Mouse (Mus musculus) kidney, postnatal 0 days (tissue): ENCODE data around the gene Olfr1123. TPM values are rescaled to one million over a fixed set of nuclear protein-coding genes. Genes with fewer than 3 reads are reported as not detected.
"Not testable (repeated sequence)": the region's sequence is repeated elsewhere in the genome, so short reads cannot be mapped to it uniquely, and the experiment has no call there.

ENCODE experiments used
- ATAC-seq: fragments of 200-750 bp; cut with Nextera tagmentation; replicated peaks from 2 replicates; pipeline ENCODE4 v1.8.0; 2017; ENCODE audit warnings: low read depth, moderate number of reproducible peaks, moderate TSS enrichment, moderate library complexity; ENCODE audit not compliant: low FRiP score
- DNase-seq: peaks from one replicate; pipeline ENCODE4 v3.0.0-alpha.2; 2016; ENCODE audit warnings: low spot score
- H3K27ac ChIP-seq: fragments of 300-500 bp; sonication (generic); 2 replicates; pipeline ENCODE4 v1.5.1; 2014; ENCODE audit warnings: mild to moderate bottlenecking
- H3K27me3 ChIP-seq: fragments of 300-500 bp; sonication (generic); 2 replicates; pipeline ENCODE4 v1.6.1; 2014; ENCODE audit warnings: low read length, mixed read lengths; ENCODE audit not compliant: insufficient read depth
- H3K36me3 ChIP-seq: fragments of 300-500 bp; sonication (generic); 2 replicates; pipeline ENCODE4 v1.6.1; 2014; ENCODE audit warnings: low read length, mixed read lengths; ENCODE audit not compliant: insufficient read depth
- H3K4me1 ChIP-seq: fragments of 300-500 bp; sonication (generic); replicated peaks from 2 replicates; pipeline ENCODE4 v1.6.1; 2014; ENCODE audit warnings: antibody characterized with exemption, low read length, mixed read lengths; ENCODE audit not compliant: insufficient read depth
- H3K4me2 ChIP-seq: fragments of 300-500 bp; sonication (generic); 2 replicates; pipeline ENCODE4 v1.6.1; 2014; ENCODE audit warnings: mild to moderate bottlenecking, low read length, moderate library complexity, mixed read lengths
- H3K4me3 ChIP-seq: fragments of 300-500 bp; sonication (generic); replicated peaks from 2 replicates; pipeline ENCODE4 v1.5.1; 2014; ENCODE audit warnings: low read depth, low read length
- H3K9ac ChIP-seq: fragments of 300-500 bp; sonication (generic); 2 replicates; pipeline ENCODE4 v1.6.1; 2014; ENCODE audit warnings: low read depth, low read length
- H3K9me3 ChIP-seq: fragments of 300-500 bp; sonication (generic); replicated peaks from 2 replicates; pipeline ENCODE4 v1.6.1; 2016; ENCODE audit warnings: low read length, inconsistent platforms, mixed read lengths
- CTCF ChIP-seq: IDR thresholded peaks from 2 replicates; pipeline ENCODE4 v1.5.1; 2016; ENCODE audit warnings: antibody characterized with exemption, low read depth, mild to moderate bottlenecking, moderate library complexity
- WGBS: fragments of 180-500 bp; shearing (Covaris S2); extraction: QIAGEN DNeasy Blood & Tissue Kit; methylation state at CpG from one replicate; pipeline ENCODE4 v1.1.7; 2014; 5-methylcytosine and 5-hydroxymethylcytosine counted together
- polyA plus RNA-seq: library from polyadenylated mRNA; unstranded; fragments of >200 nt; fragmentation: Nextera tagmentation; extraction: Ambion mirVana; gene quantifications from 2 replicates; pipeline ENCODE4 v1.2.1, GENCODE M21; 2015

The Olfr1123 gene
- polyA plus RNA-seq: not detected in 2 replicates

DNA sequence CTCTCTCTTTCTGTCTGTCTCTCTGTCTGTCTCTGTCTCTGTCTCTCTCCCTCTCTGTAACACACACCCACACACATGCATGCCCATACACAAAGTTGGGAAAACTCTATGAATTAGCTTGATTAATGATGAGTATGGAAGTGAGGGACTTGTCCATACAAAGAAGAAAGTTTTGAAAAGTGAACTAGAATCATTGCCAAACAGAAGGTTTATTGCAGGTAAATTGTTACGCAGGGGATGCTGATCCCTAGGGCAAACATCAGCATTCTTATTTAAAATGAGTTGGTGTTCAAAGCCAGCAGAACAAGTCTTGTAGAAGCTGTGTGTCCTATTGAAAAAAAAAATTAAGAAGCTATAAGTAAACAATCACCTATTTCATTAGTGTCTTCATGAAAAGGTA lies at the start of gene Olfr1123:
Gene Olfr1123, plus strand, starts transcription at position 301 of the 400 bp plus-strand sequence.
- no peak for ATAC-seq
- no peak for TF ChIP-seq CTCF
- 81% methylated on average over 1 of the region's 1 CpGs for WGBS

DNA sequence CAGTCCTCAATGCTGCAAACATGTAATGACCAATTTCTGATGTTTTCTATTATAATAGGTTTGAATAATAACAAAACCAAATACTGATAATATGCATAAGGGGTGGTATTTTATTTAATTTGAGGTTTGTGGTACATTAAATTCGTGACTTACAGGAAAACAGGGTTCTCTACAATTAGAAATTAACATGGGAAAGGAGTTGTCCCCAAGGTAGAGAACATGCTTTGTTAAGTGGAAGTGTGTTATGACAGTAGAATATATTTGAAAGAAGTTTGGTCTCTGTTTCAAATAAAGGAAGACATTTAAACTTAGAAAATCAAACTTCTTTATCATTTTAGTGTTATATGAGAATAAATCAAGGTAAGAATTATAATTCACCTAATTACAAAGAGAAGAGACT lies 46.8 kb upstream of the Olfr1123 start, which contains the start of gene Olfr1121:
Gene Olfr1121, plus strand, starts transcription at position 301 of the 400 bp plus-strand sequence.
- Histone ChIP-seq H3K27me3 (no peaks in the 10 kb centered on the region), H3K4me3 (no peak within 1 kb of the TSS), H3K9me3 (no peaks in the 10 kb centered on the region), H3K4me1 (no peaks in the 10 kb centered on the region), H3K4me2 (no peak within 1 kb of the TSS), H3K36me3 (no peaks in the 10 kb centered on the region), H3K27ac (no peak within 1 kb of the TSS), H3K9ac (no peak within 1 kb of the TSS)
- WGBS: 27% methylated on average over 1 of the region's 1 CpGs
- no peak for ATAC-seq
- no peak for DNase-seq
- no peak for TF ChIP-seq CTCF

More for the DNA sequence above, at the start of gene Olfr1123:
- no peaks in the 10 kb centered on the region for H3K36me3 ChIP-seq
- H3K4me1 ChIP-seq: no peaks in the 10 kb centered on the region
- H3K27me3 ChIP-seq: no peaks in the 10 kb centered on the region
- no peak within 1 kb of the TSS for H3K4me2 ChIP-seq
- H3K4me3 ChIP-seq: no peak within 1 kb of the TSS
- no peak within 1 kb of the TSS for H3K27ac ChIP-seq
- no peak for DNase-seq
- H3K9me3 ChIP-seq: no peaks in the 10 kb centered on the region
- H3K9ac ChIP-seq: no peak within 1 kb of the TSS

DNA sequence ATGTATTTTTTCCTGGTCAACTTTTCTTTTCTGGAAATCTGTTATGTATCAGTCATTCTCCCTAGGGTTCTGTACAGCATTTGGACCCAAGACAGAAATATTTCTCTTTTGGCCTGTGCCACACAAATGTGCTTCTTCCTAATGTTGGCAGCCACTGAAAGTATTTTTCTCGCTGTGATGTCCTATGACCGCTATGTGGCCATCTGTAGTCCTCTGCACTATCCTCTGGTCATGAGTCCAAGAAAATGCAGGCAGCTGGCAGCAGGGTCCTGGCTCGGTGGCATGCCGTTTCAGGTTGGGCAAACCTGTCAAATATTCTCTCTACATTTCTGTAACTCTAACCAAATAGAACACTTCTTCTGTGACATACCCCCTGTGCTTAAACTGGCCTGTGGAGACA lies 44.7 kb upstream of the Olfr1123 start:
- Histone ChIP-seq H3K36me3 (no peaks in the 10 kb centered on the region), H3K27ac (no peak overlapping the region), H3K4me3 (no peak overlapping the region), H3K4me2 (no peak overlapping the region), H3K27me3 (no peaks in the 10 kb centered on the region), H3K9me3 (no peaks in the 10 kb centered on the region), H3K4me1 (no peaks in the 10 kb centered on the region), H3K9ac (no peak overlapping the region)
- 87% methylated on average over 4 of the region's 4 CpGs for WGBS
- no peak for DNase-seq
- no peak for ATAC-seq
- no peak for TF ChIP-seq CTCF

DNA sequence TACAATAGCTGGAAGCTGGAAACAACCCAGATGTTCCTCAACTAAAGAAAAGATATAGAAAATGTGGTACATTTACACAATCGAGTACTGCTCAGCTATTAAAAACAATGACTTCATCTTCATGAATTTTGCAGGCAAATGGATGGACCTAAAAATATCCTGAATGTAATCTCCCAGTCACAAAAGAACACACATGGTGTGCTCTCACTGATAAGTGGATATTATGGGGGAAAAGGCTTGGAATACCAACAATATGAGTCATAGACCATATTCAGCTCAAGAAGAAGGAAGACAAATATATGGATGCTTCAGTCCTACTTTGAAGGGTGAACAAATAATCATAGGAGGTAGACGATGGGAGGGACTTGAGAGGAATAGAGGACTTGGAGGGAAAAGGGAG lies 32.5 kb upstream of the Olfr1123 start:
- Histone ChIP-seq H3K27me3 (no peaks in the 10 kb centered on the region), H3K4me3 (no peak overlapping the region), H3K9me3 (no peaks in the 10 kb centered on the region), H3K36me3 (no peaks in the 10 kb centered on the region), H3K27ac (no peak overlapping the region), H3K4me1 (no peaks in the 10 kb centered on the region), H3K9ac (no peak overlapping the region), H3K4me2 (no peak overlapping the region)
- 83% methylated on average over 2 of the region's 2 CpGs for WGBS
- ATAC-seq (no peak), DNase-seq (no peak)
- TF ChIP-seq CTCF: no peak

DNA sequence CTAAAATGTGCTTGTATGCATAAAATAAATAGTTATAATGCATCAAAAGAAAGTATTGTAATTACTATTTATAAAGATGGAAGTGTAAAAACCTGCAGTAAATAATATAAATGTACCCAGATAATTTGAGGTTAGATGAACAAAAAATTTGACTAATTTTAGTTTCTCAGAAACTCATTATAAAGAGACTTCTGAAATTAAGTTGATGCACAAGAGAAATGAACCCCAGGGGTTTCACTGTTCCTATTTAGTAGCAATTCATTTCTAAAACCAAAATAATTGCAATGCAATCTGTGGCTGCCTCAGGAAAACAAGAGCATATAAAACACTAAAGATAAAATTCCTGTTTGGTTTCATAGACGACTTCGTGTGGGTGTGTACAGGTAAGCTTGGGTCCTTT lies 30.9 kb upstream of the Olfr1123 start, which contains the start of gene Olfr1122:
Gene Olfr1122, plus strand, starts transcription at position 301 of the 400 bp plus-strand sequence.
- no peaks in the 10 kb centered on the region for H3K27me3 ChIP-seq
- DNase-seq: no peak
- no peak for TF ChIP-seq CTCF
- no peak for ATAC-seq
- H3K4me2 ChIP-seq: no peak within 1 kb of the TSS
- H3K36me3 ChIP-seq: no peaks in the 10 kb centered on the region
- no peaks in the 10 kb centered on the region for H3K9me3 ChIP-seq
- no peak within 1 kb of the TSS for H3K4me3 ChIP-seq
- H3K27ac ChIP-seq: no peak within 1 kb of the TSS
- 85% methylated on average over 2 of the region's 2 CpGs for WGBS
- no peaks in the 10 kb centered on the region for H3K4me1 ChIP-seq
- H3K9ac ChIP-seq: no peak within 1 kb of the TSS

DNA sequence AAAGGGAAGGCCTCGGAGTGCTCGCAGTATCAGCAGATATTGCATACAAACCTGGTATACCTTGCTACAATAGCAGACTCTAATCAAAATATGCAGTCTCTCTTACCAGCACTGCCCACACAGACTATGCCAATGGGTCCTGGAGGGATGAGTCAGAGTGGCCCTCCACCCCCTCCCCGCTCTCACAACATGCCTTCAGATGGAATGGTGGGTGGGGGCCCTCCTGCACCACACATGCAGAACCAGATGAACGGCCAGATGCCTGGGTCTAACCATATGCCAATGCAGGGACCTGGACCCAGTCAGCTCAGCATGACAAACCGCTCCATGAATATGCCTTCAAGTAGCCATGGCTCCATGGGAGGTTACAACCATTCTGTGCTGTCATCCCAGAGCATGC lies 22.8 kb upstream of the Olfr1123 start:
- not testable (repeated sequence) for H3K36me3 ChIP-seq, H3K27ac ChIP-seq, H3K4me1 ChIP-seq, H3K4me2 ChIP-seq, H3K9me3 ChIP-seq, DNase-seq, H3K9ac ChIP-seq, ATAC-seq, H3K4me3 ChIP-seq, H3K27me3 ChIP-seq
- WGBS: 83% methylated on average over 5 of the region's 5 CpGs

DNA sequence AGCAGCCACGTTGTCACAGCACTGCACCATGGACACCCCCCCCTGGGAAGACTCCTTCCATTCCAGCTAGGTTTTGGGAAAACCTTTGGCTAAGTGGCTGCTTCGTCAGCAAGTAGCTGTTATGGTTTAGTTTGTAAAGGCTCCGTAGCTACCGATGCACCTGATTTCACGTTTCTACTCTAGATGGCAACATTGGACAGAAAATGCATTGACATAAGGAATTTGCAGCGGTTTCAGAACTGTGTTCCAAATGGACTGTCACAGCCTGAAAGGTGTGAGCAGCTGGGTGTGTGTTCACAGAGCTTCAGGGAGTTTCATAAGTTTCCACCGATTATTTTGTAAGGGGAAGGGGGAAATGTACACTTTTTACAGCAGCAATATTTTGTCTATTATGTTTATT lies 21.7 kb upstream of the Olfr1123 start:
- 70% methylated on average over 7 of the region's 7 CpGs for WGBS
- not testable (repeated sequence) for ATAC-seq, DNase-seq

More for the DNA sequence above, 21.7 kb upstream of the Olfr1123 start:
- H3K27me3 ChIP-seq, H3K4me1 ChIP-seq, H3K36me3 ChIP-seq, H3K4me2 ChIP-seq, H3K4me3 ChIP-seq, H3K27ac ChIP-seq, H3K9me3 ChIP-seq, H3K9ac ChIP-seq: not testable (repeated sequence)
